In the genomic region with DNA sequence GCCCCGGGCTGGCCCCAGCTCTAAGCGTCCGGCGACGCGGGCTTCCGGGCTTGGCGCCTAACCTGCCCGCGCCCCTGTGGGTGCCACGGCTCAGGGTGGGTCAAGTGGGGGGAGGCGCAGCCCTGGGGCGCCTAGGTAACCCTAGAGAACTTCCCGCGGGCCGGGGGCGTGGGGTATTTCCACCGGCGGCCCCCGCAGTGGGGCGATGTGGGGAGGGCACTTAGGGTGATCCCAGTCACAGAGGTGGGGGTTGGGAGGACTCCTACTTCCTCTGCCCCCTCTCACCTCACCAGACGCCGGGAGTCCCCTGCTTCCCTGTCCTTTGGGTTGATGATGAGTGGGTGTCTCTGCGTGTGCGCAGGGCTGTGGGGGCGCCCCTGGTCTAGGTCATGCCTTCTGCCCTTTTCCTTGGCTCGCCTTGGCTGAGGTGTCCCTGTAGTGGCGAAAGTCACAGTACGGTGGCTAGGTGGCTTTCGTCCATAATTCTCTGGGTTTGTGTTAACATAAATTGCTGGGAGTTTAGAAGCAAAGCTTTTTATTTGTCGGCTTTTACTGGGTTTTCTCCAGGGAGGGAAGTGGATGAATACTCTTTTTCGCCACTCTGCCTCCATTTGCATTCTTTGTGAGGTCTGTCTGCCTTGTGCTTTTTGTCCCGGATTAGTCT, we compare ENCODE assay signal across 8 mouse cellular contexts. TPM values are rescaled to one million over a fixed set of nuclear protein-coding genes. Genes with fewer than 3 reads are reported as not detected.
A peak's percentile ranks its signal among the peaks of the same experiment; 100 is the strongest.
DNase-seq lines count a peak whose midpoint lies in the region; ATAC-seq and TF ChIP-seq lines count a peak whose summit lies in the region.

No protein-coding gene starts in this region.

- 0% methylated on average over 29 of the region's 33 CpGs for WGBS in hindbrain, embryonic 11.5 days

- peaks cover 18% of the 10 kb centered on the region for H3K36me3 ChIP-seq in ES-Bruce4 (ENCODE audit: control insufficient read depth, insufficient read depth, low read length, poor library complexity, severe bottlenecking)
- no peaks in the 10 kb centered on the region for H3K36me3 ChIP-seq in hindbrain, embryonic 11.5 days (ENCODE audit: control insufficient read depth, insufficient read depth, low read length)

- peak overlapping the region; percentile 98 for H3K9ac ChIP-seq in ES-Bruce4 (ENCODE audit: low read depth, poor library complexity, severe bottlenecking)
- peak overlapping the region; percentile 88 for H3K9ac ChIP-seq in hindbrain, embryonic 11.5 days (ENCODE audit: low read depth, low read length)

- no peaks in the 10 kb centered on the region for H3K9me3 ChIP-seq in ES-Bruce4 (replicated peaks; ENCODE audit: control insufficient read depth, insufficient read depth, low read length, poor library complexity, severe bottlenecking)
- no peaks in the 10 kb centered on the region for H3K9me3 ChIP-seq in hindbrain, embryonic 11.5 days (ENCODE audit: control insufficient read depth, low read length)

- TF ChIP-seq POLR2A in ES-Bruce4 (IDR thresholded peaks at IDR 0.05; ENCODE audit: insufficient read depth, low read length), result no peak

- H3K27ac ChIP-seq in ES-Bruce4 (ENCODE audit: insufficient read depth, low read length), result peak overlapping the region; percentile 73
- H3K27ac ChIP-seq in hindbrain, embryonic 11.5 days (ENCODE audit: low read depth, low read length), result peak overlapping the region; percentile 99

- H3K4me2 ChIP-seq in hindbrain, embryonic 11.5 days (replicated peaks; ENCODE audit: low read depth, low read length), result peak overlapping the region; percentile 76

- H3K4me1 ChIP-seq in ES-Bruce4 (ENCODE audit: control insufficient read depth, insufficient read depth, low read length), result peaks cover 7% of the 10 kb centered on the region
- peaks cover 9% of the 10 kb centered on the region for H3K4me1 ChIP-seq in hindbrain, embryonic 11.5 days (replicated peaks; ENCODE audit: control insufficient read depth, insufficient read depth, low read length)

- no peak for TF ChIP-seq CTCF in ES-Bruce4 (IDR thresholded peaks at IDR 0.05; ENCODE audit: low read depth, low read length)

- no peaks in the 10 kb centered on the region for H3K27me3 ChIP-seq in ES-Bruce4 (ENCODE audit: control insufficient read depth, insufficient read depth, low read length, poor library complexity, severe bottlenecking)
- no peaks in the 10 kb centered on the region for H3K27me3 ChIP-seq in hindbrain, embryonic 11.5 days (ENCODE audit: control insufficient read depth, insufficient read depth, low read length)

- H3K4me3 ChIP-seq in ES-Bruce4 (ENCODE audit: low read depth, low read length), result peak overlapping the region; percentile 96
- H3K4me3 ChIP-seq in hindbrain, embryonic 11.5 days (ENCODE audit: low read depth, low read length), result peak overlapping the region; percentile 88

- DNase-seq in brain, adult 2 months (ENCODE audit: low read depth, low spot score), result peak; percentile 58
- DNase-seq in forelimb bud, embryonic 11.5 days (ENCODE audit: low read depth, low spot score), result peak; percentile 34
- peak; percentile 64 for DNase-seq in hindbrain, embryonic 11.5 days (ENCODE audit: low spot score)
- DNase-seq in layer of hippocampus, postnatal 36 days, result peak; percentile 40 to 51
- peak; percentile 58 for DNase-seq in lung, postnatal 14 days
- peak; percentile 58 for DNase-seq in retina, postnatal 1 day
- peak; percentile 73 for DNase-seq in thymus, postnatal 4 days

- TF ChIP-seq EP300 in ES-Bruce4 (IDR thresholded peaks at IDR 0.05; ENCODE audit: insufficient read depth, low read depth, low read length), result no peak

- ATAC-seq in hindbrain, embryonic 11.5 days (ENCODE audit: low FRiP score), result peak; percentile 3

RNA-seq across cellular contexts. Expression of a gene that starts 0.8 kb away (rescaled TPM):
- 64.4 and 69.6 TPM in 2 replicates for polyA plus RNA-seq in ES-Bruce4 (2011; ENCODE audit: insufficient read depth, insufficient read length, low read depth, missing spikeins)
- 57.9 and 71.1 TPM in 2 replicates for polyA plus RNA-seq in hindbrain, embryonic 11.5 days (2014; fragmentation: Nextera tagmentation; extraction: Ambion mirVana)
- 10 to 100 TPM; 74.5 to 74.6 TPM for total RNA-seq in layer of hippocampus, postnatal 36 days (2021)

RNA-seq across cellular contexts. Expression of a gene that starts 54.1 kb away (rescaled TPM):
- 0.59 and 0.85 TPM in 2 replicates for polyA plus RNA-seq in ES-Bruce4 (2011; ENCODE audit: insufficient read depth, insufficient read length, low read depth, missing spikeins)
- 7.7 and 8.8 TPM in 2 replicates for polyA plus RNA-seq in hindbrain, embryonic 11.5 days (2014; fragmentation: Nextera tagmentation; extraction: Ambion mirVana)
- total RNA-seq in layer of hippocampus, postnatal 36 days (2021), result 100 to 1,000 TPM; 200 to 204 TPM

Comparison
In these comparisons a context has a peak if more than half of its experiments do, and no peak if none do; other contexts are left out.
1. Peak in every context shown above with its lines: DNase-seq, ATAC-seq, H3K4me3 ChIP-seq and H3K27ac ChIP-seq.